Mouse (Mus musculus) megakaryocyte-erythroid progenitor cell, adult 5-6 weeks (primary cell): Measurements from ENCODE around the gene Pi4k2a. TPM values are rescaled to one million over a fixed set of nuclear protein-coding genes. Genes with fewer than 3 reads are reported as not detected.
"Not testable (repeated sequence)": the region's sequence is repeated elsewhere in the genome, so short reads cannot be mapped to it uniquely, and the experiment has no call there.

ENCODE experiments used
- ATAC-seq: replicated peaks from 2 replicates; pipeline ENCODE4 v1.8.0; 2016; ENCODE audit warnings: mild to moderate bottlenecking, inconsistent platforms; ENCODE audit not compliant: severe bottlenecking, poor library complexity, low FRiP score, low TSS enrichment
- total RNA-seq, 2 experiments: library from RNA; stranded (forward) in 1 of 2; stranded (reverse) in 1 of 2; fragments of 200-1000, 215-1000 nt in 1 of 2; fragments of >200 nt in 1 of 2; fragmentation: Nextera tagmentation in 1 of 2; gene quantifications; 2 replicates each; pipeline ENCODE4 v1.2.3; 2014 to 2017

Pi4k2a gene
- total RNA-seq, 2 experiments from 2014 or later = 5.2 to 13.5 TPM

DNA sequence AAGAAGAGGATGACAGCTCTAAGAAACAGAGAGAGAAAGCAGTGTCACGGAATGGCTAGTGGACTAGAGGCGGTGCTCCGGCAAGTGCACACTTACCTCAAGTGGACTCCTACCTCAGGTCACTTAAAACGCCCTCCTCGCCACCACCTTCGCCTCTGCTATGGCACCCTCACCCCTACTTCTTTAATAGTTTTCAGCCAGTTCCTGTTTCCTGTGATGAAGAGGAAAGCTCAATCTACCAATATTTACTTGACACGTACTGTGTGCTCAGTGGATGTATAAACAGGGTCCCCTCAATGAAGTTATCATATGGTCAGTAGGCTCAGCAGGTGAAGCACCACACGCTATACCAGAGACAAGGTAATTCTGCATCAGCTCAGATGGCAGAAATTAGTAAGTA, 11.7 kb upstream of the Pi4k2a start:
- ATAC-seq = no peak

DNA sequence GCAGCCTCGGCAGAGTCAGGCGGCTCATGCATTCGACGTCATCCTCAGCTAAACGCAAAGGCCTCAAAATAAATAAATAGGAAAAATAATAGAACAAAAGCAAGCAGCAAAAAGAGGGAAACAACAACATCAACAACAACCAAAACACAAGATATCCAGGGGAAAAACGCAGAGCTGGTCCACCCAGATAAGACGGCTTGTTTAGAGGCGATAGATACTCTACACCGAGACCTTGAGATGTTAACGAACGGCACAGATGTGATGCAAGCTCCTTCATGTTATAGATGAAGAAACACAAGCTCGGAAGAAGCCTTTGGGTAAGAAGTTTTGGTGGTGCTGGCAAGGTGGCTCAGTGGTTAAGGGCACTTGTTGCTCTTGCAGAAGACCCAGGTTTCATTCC, 11.3 kb upstream of the Pi4k2a start:
- ATAC-seq = no peak

DNA sequence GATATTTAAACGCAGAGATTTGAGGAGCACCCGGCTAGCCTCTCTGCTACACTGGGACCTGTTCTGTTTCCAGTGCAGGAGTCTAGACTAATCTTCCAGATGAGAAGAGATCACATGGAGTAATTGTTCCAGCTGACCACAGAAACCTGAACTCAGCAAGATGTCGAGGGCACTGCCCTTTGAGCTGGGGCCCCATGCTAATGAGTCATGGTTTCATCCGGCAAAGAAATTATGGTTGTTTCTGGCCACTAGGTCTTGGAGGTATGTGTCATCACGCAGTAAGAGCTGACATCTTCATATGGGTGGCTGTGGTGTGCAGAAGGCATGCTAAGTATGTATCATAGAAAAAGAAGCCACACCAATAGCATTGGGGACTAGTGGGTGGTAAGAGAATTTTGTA, 10.3 kb upstream of the Pi4k2a start:
- no peak for ATAC-seq

DNA sequence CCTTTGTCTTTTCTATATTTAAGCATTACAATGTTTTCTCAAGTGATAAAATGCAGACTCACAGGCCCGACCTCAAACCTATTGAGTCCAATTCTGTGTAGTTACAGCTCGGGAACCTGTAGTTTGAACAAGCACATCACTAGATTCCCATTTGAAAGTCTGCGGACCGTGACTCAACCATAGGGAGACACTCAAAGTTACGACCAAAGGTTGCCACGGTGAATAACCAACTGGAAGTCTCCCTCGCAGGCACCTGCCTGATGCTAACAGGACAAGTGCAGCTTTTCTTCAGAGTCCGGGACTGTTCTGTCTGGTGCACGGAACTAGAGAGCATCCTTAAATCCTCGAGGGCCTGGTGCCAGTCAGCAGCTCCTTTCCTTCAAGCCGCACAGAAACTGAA, 9.8 kb upstream of the Pi4k2a start:
- ATAC-seq = no peak

DNA sequence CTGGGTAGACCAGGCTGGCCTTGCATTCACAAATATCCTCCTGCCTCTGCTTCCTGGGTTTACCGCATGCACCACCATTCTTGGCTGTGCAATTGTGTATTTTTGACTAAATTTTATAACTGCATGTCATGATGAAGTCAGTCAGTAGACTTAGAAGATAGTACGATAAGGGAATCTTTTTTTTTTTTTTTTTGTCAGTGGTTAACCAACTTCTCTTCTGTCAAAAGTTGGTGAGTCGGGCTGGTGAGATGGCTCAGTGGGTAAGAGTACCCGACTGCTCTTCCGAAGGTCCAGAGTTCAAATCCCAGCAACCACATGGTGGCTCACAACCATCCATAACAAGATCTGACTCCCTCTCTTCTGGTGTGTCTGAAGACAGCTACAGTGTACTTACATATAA, 8.7 kb upstream of the Pi4k2a start:
- not testable (repeated sequence) for ATAC-seq

DNA sequence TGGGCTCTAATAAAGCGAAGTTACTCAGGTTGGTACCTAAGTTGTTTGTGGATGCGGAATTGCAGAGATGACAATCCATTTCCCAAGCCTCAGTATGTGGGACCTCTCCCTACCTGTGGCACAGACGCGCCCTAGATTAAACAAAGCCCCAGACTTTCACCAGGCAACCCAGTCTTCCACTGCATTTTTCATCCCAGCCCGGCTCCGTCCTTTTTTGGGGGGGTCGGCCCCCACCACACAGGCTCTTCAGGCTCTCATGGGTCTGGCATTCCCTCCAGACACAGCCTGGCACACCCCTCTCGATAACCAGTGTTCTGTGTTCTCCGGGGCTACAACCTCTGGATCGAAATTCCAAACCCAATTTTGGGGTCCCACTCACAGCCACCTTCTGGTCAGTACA, 4.6 kb upstream of the Pi4k2a start:
- ATAC-seq = no peak

DNA sequence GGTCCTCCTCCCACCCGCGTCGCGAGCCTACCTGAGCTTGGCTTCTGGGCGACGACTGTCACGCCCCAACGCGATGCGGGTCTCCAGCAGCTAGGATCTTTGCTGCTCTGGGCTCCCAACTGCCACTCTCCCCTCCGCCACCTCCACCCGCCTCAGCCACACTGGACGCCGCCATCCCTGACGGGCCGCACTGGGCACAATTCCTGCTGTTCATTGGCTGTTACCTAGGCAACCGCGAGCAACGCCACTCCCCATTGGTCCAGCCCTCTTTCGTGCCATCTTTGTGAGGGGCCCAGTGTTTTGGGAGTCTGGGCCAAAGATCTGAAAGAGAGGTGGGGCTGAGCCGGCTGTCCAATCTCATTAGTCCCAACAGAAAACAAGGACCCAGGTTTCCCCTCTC, 4.1 kb upstream of the Pi4k2a start, which contains the start of gene Morn4:
Morn4 (minus strand) TSS at position 192 of the 400 bp plus-strand sequence.
- peak; percentile 58 for ATAC-seq

DNA sequence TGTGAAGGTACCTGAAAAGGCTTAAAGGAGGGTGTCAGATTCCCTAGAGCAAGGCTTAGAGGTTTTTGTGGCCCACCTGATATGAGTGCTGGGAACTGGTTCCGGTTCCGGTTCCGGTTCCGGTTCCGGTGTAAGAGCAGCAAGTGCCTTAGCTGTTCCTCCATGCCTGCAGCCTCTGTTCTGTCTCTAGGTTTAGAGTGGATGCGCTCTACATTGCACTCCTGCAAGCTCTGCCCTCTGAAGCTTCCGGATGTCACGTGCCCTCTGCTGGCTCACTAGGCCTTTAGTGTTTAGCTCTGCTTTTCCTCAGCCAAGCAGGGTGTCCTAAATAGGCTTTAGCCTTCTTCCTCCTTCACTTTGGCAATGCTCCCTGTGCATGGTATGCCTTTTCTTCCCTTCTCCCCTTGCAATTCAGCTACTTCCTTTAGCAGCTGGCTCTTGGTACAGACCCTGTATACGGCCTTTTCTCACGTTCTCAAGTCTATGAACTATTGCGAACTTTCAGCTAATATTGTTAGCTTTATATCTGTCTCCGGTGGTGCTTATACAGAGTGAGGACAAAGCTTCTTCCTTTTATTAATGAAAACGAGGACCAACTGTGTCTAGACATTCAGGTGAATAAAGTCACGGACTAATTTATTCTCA, 1.0 kb upstream of the Pi4k2a start:
- 0 out of 2 replicates have a peak, but pooled peaks have one; percentile 38 for ATAC-seq

DNA sequence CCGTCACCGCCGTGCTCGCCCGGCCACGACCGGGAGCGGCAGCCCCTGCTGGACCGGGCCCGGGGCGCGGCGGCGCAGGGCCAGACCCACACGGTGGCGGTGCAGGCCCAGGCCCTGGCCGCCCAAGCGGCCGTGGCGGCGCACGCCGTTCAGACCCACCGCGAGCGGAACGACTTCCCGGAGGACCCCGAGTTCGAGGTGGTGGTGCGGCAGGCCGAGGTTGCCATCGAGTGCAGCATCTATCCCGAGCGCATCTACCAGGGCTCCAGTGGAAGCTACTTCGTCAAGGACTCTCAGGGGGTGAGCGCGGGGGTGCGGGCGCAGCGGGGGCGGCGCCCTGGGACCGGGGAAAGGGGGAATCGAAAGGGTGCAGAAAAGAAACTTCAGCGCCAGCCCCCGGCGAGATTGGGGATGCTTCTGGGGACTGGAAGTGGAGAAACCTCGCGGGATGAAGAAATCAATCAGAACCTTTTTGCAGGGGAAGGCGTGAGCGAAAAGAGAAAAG, 419 bp downstream of the Pi4k2a start:
- ATAC-seq = no peak

DNA sequence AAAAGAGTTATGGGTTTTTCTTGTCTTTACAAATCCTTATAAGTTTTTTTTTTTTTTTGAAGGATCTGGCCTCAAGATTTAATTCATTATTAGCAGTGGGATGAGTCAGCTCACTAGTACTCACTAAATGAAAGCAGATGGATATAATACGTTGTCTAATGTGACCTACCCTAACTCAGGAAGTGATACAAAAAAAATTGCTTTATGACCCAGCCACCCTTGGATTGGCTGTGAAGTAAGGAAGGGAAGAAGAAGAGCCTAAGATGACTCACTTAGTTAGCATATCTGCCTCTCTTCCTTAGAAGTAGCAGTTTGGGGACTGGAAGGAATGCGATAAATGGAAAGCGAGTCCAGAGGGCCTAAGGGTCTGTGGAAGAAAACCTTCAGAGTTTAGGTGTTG, 9.1 kb downstream of the Pi4k2a start:
- ATAC-seq = no peak

DNA sequence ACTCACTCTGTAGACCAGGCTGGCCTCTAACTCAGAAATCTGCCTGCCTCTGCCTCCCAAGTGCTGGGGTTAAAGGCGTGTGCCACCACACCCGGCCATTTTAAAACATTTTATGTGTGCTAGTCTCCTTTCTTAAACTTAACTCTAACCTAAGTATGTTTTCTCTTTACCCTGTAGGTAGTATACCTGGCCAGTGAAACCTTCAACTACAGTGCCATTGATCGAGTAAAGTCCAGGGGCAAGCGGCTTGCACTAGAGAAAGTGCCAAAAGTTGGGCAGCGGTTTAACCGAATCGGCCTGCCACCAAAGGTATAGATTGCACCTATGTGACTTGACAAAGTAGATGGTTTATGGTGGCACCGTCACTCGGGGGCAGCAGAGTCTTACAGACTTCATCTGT, 14.4 kb downstream of the Pi4k2a start:
- no peak for ATAC-seq

DNA sequence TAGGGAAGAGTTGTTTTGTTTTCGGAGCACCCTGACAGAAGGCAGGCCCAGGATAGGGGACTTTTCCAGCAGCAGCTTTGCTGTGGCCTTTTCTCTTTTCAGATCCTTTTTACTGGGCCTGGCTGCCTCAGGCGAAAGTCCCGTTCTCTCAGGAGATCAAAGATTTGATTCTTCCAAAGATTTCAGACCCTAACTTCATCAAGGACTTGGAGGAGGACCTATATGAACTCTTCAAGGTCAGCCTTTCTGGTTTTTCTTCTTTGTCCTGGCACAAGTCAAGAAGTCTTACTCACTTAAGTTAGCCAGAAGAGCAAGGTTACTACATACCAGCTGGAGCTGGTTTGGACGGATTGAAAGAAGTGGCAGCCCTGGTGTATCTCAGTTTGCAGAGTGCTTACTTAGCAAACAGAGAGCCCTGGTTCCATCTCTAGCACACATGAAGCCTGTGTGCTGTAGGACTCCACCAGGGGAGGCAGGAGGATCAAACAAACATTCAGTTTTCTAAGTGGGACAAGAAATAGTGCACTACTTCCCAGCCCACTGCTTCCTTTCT, 25.6 kb downstream of the Pi4k2a start:
- no peak for ATAC-seq

DNA sequence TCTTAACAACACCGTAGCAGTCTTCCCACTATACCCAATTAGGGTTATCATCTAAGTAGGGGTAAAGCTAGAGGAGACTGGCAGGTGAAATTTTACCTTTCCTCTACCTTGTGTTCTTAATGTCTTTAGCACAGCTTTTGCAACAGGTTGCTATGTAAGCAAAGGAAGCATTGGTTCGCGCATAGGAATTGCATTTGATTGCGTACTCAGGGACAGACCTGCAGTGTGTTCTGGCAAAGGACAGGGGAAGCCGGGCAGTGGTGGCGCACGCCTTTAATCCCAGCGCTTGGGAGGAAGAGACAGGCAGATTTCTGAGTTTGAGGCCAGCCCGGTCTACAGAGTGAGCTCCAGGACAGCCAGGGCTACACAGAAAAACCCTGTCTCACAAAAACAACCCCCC, 27.9 kb downstream of the Pi4k2a start:
- no peak for ATAC-seq

DNA sequence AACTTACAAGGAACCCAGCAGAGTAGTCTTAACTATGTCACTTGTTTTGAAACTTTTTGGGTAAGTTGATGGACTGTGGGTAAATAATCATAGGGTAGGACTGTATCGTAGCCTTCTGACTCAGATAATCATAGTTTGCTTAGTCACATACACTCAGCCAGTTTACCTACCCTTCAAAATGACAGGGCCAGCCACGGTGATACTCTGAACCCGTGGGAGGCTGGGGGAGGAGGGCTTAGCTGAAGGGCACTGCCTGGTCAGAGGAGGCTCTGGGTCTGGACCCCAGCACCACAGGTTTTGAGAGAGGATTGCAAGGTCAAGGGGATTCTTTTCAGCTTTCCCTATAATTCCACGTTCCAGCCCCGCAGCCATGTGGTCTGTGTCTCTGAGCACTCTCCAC, 28.3 kb downstream of the Pi4k2a start:
- ATAC-seq = no peak

DNA sequence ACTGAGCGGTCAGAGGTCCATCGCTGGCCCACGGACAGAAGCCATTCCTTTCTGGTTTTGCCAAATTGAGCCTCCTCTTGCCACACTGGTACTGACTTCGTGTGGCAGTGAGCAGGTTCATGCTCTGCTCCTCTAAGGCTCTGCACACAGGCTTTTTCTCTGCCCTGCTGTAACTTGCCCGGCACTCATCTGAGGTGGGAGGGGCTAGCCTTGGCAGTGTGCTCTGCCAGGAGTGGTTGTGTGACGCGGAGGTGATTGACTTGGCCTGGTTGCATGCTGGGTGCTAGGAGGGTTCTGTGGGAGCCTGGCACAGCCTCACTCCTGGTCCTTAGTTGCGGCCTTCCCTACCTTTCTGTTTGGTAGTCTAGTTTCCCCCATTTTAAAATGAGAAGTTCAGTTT, 30.2 kb downstream of the Pi4k2a start:
- no peak for ATAC-seq

DNA sequence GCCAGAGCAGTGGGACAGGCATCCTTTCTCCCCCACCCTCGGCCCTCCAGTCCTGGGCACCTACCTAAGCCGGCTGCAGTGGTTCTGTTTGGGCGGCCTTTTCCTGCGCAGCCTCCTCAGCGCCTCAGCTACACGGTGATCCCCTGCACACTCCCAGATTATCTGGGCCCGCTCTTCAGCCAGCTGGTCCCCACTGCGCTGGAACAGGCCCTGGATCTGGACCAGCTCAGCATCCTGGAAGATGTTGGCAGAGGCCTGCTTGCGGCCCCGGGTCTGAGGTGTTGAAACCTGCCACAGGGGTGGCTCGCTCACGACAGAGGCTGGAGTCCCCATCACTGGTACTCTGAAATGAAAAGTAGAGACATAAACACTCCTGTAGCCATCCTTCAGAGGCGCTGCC, 34.4 kb downstream of the Pi4k2a start:
- no peak for ATAC-seq

DNA sequence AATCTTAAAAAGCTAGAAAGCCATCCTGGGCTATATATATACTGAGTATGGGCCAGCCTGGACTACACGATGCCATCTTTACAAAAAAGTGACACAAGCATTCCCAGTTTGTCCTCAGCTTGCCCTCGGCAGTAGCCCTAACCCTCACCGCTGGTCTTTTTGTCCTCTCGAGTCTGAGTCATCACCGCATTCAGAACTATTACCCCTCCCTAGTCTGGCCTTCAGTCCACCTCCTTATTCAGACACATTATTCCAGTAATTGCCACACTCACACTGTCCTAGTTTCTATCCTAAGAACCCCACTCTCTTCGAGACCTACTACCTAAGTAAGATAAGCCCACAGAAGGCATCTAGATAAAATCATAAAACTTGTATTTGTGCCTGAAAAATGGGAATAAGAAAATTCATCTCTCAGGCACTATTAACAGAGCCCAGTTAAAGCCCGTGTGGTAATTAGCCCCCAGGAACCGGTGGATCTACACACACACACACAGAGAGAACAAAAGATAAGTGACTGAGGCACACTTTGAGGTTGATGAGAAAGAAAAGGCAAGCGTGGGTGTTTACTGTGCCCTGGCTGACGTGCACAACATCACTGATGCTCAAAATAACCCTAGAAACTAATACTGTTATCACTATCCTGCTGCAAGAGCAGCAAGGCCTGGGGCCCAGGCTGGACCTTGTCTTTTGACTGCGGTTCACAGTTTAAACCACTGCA, 35.4 kb downstream of the Pi4k2a start:
- ATAC-seq = no peak

DNA sequence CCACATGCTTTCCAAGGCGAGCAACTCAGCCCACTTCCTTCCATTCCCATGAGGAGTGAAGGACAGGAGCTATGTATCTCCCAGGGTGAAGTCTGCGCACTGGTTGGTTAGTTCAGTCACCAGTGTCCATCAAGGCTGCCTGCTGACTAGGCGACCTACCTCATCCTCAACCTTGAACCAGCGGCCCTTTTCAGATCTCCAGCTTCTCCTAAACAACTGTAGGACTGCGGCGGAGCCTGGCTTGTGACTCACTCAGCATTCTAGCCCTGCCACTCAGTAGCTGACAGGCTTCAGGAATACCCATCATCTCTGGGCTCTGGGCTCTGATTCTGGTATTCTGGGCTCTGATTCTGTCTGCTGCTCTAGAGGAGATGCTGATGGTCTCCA, 35.9 kb downstream of the Pi4k2a start:
- ATAC-seq = no peak

DNA sequence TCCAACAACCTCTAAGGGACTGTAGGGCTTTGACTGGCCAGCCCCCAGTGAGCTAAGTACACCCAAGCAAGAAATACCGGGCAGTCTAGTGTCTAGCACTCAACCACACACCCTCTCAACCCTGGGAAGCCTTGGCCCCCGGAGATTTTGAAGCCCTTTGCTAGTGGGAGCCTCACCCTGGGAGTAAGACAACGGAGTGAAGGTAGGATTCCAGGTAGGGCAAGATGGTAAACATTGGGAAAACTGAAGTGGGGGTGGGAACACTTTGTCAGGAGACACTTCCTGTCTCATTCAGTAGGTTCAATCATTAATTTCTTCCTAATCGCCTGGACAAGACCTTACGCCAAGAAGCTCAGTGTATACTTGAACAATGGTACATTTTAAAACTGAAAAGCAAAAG, 36.8 kb downstream of the Pi4k2a start:
- ATAC-seq = no peak

DNA sequence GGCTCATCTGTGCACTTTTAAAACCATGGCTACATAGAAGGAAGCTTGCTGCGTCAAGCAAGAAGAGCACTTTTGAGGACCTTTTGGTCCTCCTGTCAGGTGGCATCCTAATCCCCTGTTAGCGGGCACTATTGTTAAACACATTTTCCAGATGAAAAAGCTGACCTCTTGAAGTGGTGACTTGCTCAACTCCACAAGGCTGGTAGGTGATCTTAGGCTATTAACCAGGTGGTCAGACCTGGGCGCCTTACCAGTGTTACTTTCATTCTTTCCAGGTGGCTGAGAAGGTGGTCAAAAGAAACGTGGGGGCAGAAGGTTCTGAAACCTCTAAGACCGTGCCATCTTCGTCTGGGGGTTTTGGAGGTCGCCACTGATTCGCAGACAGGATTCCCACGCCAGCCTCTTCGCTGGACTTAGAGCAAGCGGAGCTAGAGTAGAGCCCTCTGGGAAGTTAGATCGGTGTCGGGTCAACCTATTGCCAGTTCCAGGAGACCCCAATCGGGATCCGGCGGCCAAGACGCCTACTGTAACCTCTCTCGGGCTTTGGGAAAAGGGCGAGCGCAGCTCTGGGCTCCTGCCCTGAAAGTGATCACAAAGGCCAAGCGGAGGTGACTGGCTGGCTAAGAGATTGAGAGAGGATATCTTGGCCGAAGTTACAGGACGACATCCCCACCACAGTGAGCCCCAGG, 37.9 kb downstream of the Pi4k2a start:
- no peak for ATAC-seq
